Mouse (Mus musculus): Measurements from ENCODE around the gene Aph1b.

DNA sequence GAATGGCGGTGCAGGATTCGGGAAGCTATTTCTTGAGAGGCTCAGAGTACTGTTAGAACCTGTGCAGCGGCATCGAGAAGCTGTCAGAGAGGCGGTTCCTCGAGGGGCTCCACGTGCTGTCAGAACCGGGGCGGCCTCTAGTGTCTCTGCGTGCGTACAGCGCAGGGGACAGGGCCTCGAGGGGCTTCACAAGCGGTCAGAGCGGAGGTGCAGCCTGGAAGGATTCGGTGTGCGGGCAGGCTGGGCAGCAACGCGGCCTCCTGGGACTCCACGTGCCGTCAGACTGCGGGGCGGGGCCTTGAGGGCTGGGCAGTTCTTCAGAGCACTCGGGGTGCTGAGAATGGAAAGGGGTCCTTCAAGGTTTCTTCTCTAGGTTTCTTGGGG, 39.8 kb upstream of the Aph1b start:
- TF ChIP-seq ELF1 (IDR thresholded peaks at IDR 0.05; ENCODE audit: low read depth, low read length) (no peak), CTCF (conservative IDR thresholded peaks at IDR 0.05 in 1 of 2, IDR thresholded peaks at IDR 0.05 in 1 of 2; ENCODE audit: low read depth in 2 of 2, low read length in 2 of 2) (no peak), EP300 (IDR thresholded peaks at IDR 0.05; ENCODE audit: low read length) (no peak), MAX (IDR thresholded peaks at IDR 0.05; ENCODE audit: low read length) (peak; percentile 54; the same call in 1 of the 2 replicates), SMC3 (IDR thresholded peaks at IDR 0.05; ENCODE audit: low read depth, low read length) (no peak), ZNF384 (IDR thresholded peaks at IDR 0.05; ENCODE audit: low read depth, low read length) (no peak), E2F4 (IDR thresholded peaks at IDR 0.05; ENCODE audit: insufficient replicate concordance, low read depth, low read length) (no peak), RAD21 (IDR thresholded peaks at IDR 0.05; ENCODE audit: low read depth, low read length) (no peak)

Measured in CH12.LX (cell line).